Mouse (Mus musculus) limb, embryonic 13.5 days (tissue): ENCODE measurements around the gene Lamtor4. TPM values are rescaled to one million over a fixed set of nuclear protein-coding genes. Genes with fewer than 3 reads are reported as not detected.
A peak's percentile ranks its signal among the peaks of the same experiment; 100 is the strongest.
"Not testable (repeated sequence)": the region's sequence is repeated elsewhere in the genome, so short reads cannot be mapped to it uniquely, and the experiment has no call there.

ENCODE experiments used
- ATAC-seq: fragments of 200-750 bp; cut with Nextera tagmentation; 2 replicates; pipeline ENCODE4 v1.8.0; 2017; ENCODE audit warnings: low read depth, moderate number of reproducible peaks, moderate TSS enrichment; ENCODE audit not compliant: low FRiP score
- H3K27ac ChIP-seq: fragments of 300-500 bp; sonication (generic); 2 replicates; pipeline ENCODE4 v1.5.1; 2015; ENCODE audit warnings: inconsistent platforms, mild to moderate bottlenecking, moderate library complexity
- H3K27me3 ChIP-seq: fragments of 300-500 bp; sonication (generic); 2 replicates; pipeline ENCODE4 v1.6.1; 2015; ENCODE audit warnings: mild to moderate bottlenecking, inconsistent platforms
- H3K36me3 ChIP-seq: fragments of 300-500 bp; sonication (generic); 2 replicates; pipeline ENCODE4 v1.6.1; 2015; ENCODE audit warnings: inconsistent platforms, mild to moderate bottlenecking, moderate library complexity
- H3K4me1 ChIP-seq: fragments of 300-500 bp; sonication (generic); 2 replicates; pipeline ENCODE4 v1.6.1; 2015; ENCODE audit warnings: inconsistent platforms
- H3K4me2 ChIP-seq: fragments of 300-500 bp; sonication (generic); replicated peaks from 2 replicates; pipeline ENCODE4 v1.6.1; 2015; ENCODE audit warnings: inconsistent platforms, mild to moderate bottlenecking, moderate library complexity
- H3K4me3 ChIP-seq: fragments of 300-500 bp; sonication (generic); 2 replicates; pipeline ENCODE4 v1.5.1; 2015; ENCODE audit warnings: moderate library complexity, mild to moderate bottlenecking, inconsistent platforms
- H3K9ac ChIP-seq: fragments of 300-500 bp; sonication (generic); 2 replicates; pipeline ENCODE4 v1.6.1; 2015; ENCODE audit warnings: mild to moderate bottlenecking, inconsistent platforms
- H3K9me3 ChIP-seq: fragments of 300-500 bp; sonication (generic); 2 replicates; pipeline ENCODE4 v1.6.1; 2016; ENCODE audit warnings: inconsistent platforms
- WGBS: fragments of 180-500 bp; shearing (Covaris S2); methylation state at CpG from one replicate; pipeline ENCODE4 v1.1.7; 2015; 5-methylcytosine and 5-hydroxymethylcytosine counted together
- polyA plus RNA-seq: library from polyadenylated mRNA; unstranded; fragments of >200 nt; fragmentation: Nextera tagmentation; extraction: Ambion mirVana; gene quantifications from 2 replicates; pipeline ENCODE4 v1.2.1, GENCODE M21; 2015

Gene Lamtor4
- polyA plus RNA-seq, result 63.5 and 64.7 TPM in 2 replicates

DNA sequence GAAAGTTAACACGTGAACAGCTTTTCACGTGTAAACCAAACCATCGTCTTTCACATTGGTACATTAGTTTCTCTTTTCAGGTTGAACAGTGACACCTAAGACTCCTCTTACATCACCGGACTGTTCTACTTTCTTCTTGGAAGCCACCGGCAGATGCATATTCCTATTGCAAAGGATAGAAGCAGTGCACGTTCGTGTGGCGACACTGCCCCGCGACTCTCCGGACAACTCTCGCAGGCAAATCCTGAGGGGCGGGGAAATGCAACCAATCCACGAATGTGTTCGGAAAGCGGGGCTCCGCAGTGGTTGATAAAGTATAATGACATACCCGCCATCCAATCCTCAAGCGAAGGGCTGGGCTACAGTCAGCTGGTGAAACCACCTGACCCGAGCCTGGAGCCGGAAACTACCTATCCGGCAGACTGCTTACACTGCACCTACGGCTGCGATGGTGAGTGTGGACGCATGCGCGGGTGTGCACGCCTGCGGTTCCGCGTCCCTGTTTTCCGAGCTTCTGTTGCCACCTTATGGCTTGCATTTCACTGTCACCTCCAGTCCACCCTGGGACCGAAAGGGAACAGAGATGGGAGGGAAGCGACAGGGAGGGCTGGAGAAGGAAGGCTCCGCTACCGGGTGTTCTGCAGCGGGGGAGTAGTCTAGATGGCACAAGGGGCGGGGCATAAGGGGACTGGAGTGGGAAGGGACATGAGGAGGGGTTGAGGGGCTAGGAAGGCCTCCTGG lies at the start of gene Lamtor4:
Gene Lamtor4, plus strand, starts transcription at position 130 of the 741 bp plus-strand sequence.
- under 1% methylated on average over 38 of the region's 38 CpGs for WGBS
- H3K27me3 ChIP-seq, result no peaks in the 10 kb centered on the region
- H3K27ac ChIP-seq, result peak within 1 kb of the TSS; percentile 70; the same call in 1 of the 2 replicates
- peaks cover 32% of the 10 kb centered on the region for H3K36me3 ChIP-seq
- peaks cover 10% of the 10 kb centered on the region for H3K4me1 ChIP-seq
- H3K4me3 ChIP-seq, result peak within 1 kb of the TSS; percentile 70
- peak; percentile 100 for ATAC-seq
- no peaks in the 10 kb centered on the region for H3K9me3 ChIP-seq
- peak within 1 kb of the TSS; percentile 72 for H3K9ac ChIP-seq
- H3K4me2 ChIP-seq, result peak within 1 kb of the TSS; percentile 88

DNA sequence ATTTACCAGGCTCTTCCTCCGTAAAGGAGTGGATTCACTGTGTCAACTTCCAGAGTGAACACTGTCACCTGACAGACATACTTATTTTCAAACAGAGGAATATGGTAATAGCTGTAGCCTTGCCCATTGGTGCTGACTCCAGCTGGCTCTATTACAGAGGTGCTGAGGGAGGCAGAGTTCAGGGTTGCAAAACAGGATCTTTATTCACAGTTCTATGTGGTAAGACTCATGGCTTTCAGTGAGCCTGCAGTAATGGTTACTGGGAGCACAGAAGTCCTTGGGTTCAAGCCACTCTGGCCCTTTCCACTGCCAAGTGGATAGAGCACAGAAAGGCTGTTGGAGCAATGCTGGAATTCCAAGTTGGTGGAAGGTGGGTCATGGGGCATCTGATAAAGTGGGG lies 48.0 kb upstream of the Lamtor4 start:
- Histone ChIP-seq H3K36me3 (no peaks in the 10 kb centered on the region), H3K4me1 (no peaks in the 10 kb centered on the region), H3K4me3 (no peak overlapping the region), H3K9me3 (peaks cover 12% of the 10 kb centered on the region), H3K9ac (no peak overlapping the region), H3K27ac (no peak overlapping the region), H3K27me3 (no peaks in the 10 kb centered on the region), H3K4me2 (no peak overlapping the region)
- 84% methylated on average over 1 of the region's 1 CpGs for WGBS
- no peak for ATAC-seq

DNA sequence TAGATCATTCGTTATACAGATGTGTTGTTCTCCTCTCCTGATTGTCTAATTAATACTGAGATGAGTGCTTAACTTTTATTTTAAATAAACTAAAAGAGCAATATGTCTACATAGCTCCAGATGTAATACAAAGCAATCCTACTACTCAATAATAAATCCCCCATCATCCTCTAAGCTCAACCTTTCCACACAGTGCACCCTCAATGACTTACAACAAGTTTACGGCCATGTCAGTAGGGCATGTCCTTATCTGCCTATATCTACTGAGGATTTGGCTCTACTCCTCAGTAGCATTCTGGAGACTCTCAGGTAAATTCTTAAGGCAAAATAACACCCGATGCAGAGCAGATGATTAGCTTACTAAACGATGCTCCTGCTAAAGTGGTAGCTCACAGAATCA lies 47.4 kb upstream of the Lamtor4 start:
- no peaks in the 10 kb centered on the region for H3K27me3 ChIP-seq
- 83% methylated on average over 4 of the region's 4 CpGs for WGBS
- no peak overlapping the region for H3K4me3 ChIP-seq
- no peak overlapping the region for H3K27ac ChIP-seq
- H3K36me3 ChIP-seq, result no peaks in the 10 kb centered on the region
- H3K9me3 ChIP-seq, result peaks cover 12% of the 10 kb centered on the region
- no peaks in the 10 kb centered on the region for H3K4me1 ChIP-seq
- no peak overlapping the region for H3K4me2 ChIP-seq
- no peak overlapping the region for H3K9ac ChIP-seq
- no peak for ATAC-seq

DNA sequence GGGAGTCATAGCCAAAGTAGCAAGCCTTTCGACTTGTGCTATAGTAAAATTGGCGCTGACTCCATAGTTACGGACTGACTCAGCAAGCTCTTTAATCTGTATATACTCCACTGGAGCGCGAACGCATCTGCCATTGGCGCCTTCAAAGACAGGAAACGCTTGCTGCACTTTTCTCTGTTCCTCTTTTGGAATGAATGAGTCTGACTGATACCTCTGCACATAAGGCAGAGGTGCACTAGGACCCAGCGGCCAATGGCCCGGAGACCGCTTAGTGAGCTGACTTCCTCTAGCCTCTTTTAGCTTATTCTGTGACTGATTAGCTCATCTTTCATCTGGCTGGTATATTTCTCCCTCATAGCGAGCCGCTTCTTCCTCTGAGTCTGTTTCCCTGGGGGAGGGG lies 38.6 kb upstream of the Lamtor4 start:
- not testable (repeated sequence) for H3K27me3 ChIP-seq, H3K36me3 ChIP-seq, H3K9ac ChIP-seq, H3K4me1 ChIP-seq, H3K4me3 ChIP-seq, H3K27ac ChIP-seq, H3K4me2 ChIP-seq, ATAC-seq
- 96% methylated on average over 13 of the region's 13 CpGs for WGBS
- peaks cover 31% of the 10 kb centered on the region for H3K9me3 ChIP-seq

DNA sequence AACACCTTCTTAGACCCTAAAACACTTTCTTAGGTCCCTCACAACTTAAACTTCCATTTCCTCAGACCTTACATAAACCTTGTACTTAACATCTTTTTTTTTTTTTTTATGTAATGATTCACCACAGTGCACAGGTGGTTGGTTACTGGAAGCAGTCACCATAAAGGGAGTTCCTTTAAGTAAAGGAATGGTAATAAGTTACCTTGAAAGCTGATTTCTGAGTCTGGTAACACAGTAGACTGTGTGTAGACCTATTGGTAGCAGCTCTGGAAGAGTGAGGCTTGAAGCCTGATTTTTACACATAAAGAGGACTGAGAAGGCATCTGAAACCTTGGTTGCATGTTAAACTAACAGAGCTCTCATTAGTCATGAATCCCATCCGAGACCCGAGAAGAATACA lies 35.4 kb upstream of the Lamtor4 start:
- no peaks in the 10 kb centered on the region for H3K4me1 ChIP-seq
- no peak overlapping the region for H3K4me3 ChIP-seq
- 67% methylated on average over 2 of the region's 2 CpGs for WGBS
- H3K9me3 ChIP-seq, result peaks cover 25% of the 10 kb centered on the region
- H3K9ac ChIP-seq, result no peak overlapping the region
- H3K27me3 ChIP-seq, result no peaks in the 10 kb centered on the region
- H3K27ac ChIP-seq, result no peak overlapping the region
- no peak for ATAC-seq
- no peaks in the 10 kb centered on the region for H3K36me3 ChIP-seq
- H3K4me2 ChIP-seq, result no peak overlapping the region

DNA sequence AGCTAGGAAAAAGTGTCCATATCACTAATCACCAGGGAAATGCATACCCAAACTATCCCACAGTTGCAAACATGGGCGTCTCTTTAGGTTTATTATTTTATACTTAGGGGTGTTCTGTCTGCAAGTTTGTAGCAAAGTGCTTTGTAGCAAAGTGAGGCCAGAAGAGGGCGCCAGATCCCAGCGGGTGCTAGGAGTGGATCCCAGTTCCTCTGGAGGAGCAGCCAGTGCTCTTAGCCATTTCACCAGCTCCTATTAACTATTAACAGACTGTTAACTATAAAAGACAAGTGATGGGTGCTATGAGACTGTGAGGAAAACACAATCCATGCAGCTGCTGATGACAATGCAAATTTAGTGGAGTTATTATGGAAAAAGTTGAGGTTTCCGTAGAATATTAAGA lies 33.2 kb upstream of the Lamtor4 start:
- Histone ChIP-seq H3K4me3 (no peak overlapping the region), H3K9me3 (peaks cover 3% of the 10 kb centered on the region), H3K36me3 (no peaks in the 10 kb centered on the region), H3K27me3 (no peaks in the 10 kb centered on the region), H3K9ac (no peak overlapping the region), H3K4me1 (no peaks in the 10 kb centered on the region), H3K4me2 (no peak overlapping the region), H3K27ac (no peak overlapping the region)
- WGBS, result 22% methylated on average over 4 of the region's 4 CpGs
- ATAC-seq, result no peak

DNA sequence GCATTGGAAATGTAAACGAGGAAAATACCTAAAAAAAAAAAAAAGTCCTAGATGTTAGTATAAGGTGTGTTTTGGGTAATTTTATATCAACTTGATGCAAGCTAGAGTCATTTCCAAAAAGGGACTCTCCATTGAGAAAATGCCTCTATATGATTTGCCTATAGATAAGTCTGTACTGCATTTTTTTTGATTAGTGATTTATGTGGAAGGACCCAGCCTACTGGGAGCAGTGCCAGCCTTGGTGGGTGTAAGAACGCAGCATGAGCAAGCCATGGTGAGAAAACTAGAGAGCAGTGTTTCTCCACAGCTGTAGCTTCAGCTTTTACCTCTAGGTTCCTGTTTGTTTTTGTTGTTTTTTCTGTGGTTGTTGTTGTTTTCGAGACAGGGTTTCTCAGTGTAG lies 32.0 kb upstream of the Lamtor4 start:
- no peak for ATAC-seq
- Histone ChIP-seq H3K36me3 (no peaks in the 10 kb centered on the region), H3K4me1 (no peaks in the 10 kb centered on the region), H3K9me3 (no peaks in the 10 kb centered on the region), H3K27ac (no peak overlapping the region), H3K27me3 (no peaks in the 10 kb centered on the region), H3K4me3 (no peak overlapping the region), H3K4me2 (no peak overlapping the region), H3K9ac (no peak overlapping the region)
- 53% methylated on average over 3 of the region's 3 CpGs for WGBS

DNA sequence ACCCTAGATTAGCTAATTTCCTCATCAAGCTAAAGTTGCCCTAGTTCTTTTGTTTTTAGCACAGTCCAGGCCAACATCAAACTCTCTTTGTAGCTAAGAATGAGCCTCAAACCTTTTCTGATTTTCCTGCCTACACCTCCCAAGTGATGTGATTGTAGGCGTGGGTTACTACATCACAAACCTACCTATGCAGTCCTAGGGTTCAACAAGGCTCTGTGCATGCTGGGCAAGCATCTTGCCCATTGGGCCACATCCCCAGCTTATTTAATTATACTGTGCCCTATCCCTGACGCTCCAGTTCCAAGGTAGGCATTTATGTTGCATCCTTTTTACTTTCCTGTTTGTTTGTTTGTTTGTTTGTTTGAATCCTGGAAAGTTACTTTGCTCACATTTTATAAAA lies 29.6 kb upstream of the Lamtor4 start, which contains the start of gene Nxpe5:
Gene Nxpe5, plus strand, starts transcription at position 199 of the 400 bp plus-strand sequence.
- no peak within 1 kb of the TSS for H3K4me3 ChIP-seq
- H3K9me3 ChIP-seq, result no peaks in the 10 kb centered on the region
- H3K9ac ChIP-seq, result no peak within 1 kb of the TSS
- no peaks in the 10 kb centered on the region for H3K36me3 ChIP-seq
- WGBS, result 36% methylated on average over 2 of the region's 2 CpGs
- no peaks in the 10 kb centered on the region for H3K27me3 ChIP-seq
- ATAC-seq, result no peak
- H3K4me2 ChIP-seq, result no peak within 1 kb of the TSS
- H3K4me1 ChIP-seq, result no peaks in the 10 kb centered on the region
- H3K27ac ChIP-seq, result no peak within 1 kb of the TSS

DNA sequence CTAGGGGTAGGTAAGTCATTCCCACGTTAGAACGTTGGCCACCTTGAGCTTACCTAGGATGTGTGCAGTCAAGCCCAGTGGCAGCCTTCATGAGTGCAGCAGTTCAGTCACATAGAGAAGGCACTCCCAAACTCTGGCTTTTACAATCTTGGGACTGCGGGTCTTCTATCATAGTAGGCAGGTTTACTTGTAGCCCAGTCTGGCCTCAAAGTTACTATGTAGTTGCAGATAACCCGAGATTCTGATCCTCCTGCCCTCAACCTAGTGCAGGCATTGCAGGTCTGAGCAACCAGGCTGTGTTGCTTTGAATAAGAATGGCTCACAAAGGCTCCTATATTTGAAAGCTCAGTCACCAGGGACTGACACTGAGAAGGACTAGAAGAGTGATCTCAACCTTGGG lies 28.8 kb upstream of the Lamtor4 start:
- Histone ChIP-seq H3K36me3 (no peaks in the 10 kb centered on the region), H3K27ac (no peak overlapping the region), H3K4me3 (no peak overlapping the region), H3K9ac (no peak overlapping the region), H3K4me2 (no peak overlapping the region), H3K4me1 (no peaks in the 10 kb centered on the region), H3K9me3 (no peaks in the 10 kb centered on the region), H3K27me3 (no peaks in the 10 kb centered on the region)
- 71% methylated on average over 4 of the region's 4 CpGs for WGBS
- no peak for ATAC-seq

DNA sequence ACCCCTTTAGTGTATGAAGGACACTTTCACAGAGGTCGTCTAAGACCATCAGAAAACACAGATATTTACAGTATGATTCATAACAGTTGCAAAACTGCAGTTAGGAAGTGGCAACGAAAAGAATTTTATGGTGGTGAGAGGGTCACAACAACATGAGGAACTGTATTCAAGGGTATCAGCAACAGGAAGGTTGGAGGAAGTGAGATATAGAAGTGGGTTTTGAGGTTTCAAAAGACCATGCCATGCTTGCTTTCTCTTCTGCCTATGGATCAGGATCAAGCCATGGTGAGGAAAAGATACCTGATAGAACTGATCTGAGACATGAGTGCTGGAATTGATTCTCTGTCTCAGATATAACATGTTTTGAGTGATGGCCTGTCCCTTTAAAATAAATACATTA lies 27.9 kb upstream of the Lamtor4 start:
- no peaks in the 10 kb centered on the region for H3K27me3 ChIP-seq
- no peak for ATAC-seq
- H3K36me3 ChIP-seq, result no peaks in the 10 kb centered on the region
- WGBS, result 74% methylated on average over 2 of the region's 2 CpGs
- H3K4me2 ChIP-seq, result no peak overlapping the region
- H3K9me3 ChIP-seq, result no peaks in the 10 kb centered on the region
- H3K27ac ChIP-seq, result no peak overlapping the region
- H3K4me1 ChIP-seq, result no peaks in the 10 kb centered on the region
- no peak overlapping the region for H3K4me3 ChIP-seq
- no peak overlapping the region for H3K9ac ChIP-seq

DNA sequence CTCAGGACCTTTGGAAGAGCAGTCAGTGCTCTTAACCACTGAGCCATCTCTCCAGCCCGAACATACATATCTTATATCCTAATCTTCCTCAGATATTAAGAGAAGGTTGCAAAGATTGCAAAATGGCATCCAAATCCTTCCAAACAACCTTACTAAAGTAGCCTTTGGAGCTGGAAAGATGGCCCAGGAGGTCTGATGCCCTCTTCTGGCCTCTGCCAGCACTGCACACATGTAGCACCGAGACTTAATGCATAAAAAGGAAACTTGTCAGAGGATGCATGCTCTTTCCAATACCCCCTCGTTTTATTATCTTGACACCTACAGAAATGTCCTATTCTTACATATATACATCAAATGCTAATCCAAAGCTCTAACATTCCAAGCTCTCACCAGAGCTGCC lies 27.3 kb upstream of the Lamtor4 start:
- H3K27me3 ChIP-seq, result no peaks in the 10 kb centered on the region
- no peak overlapping the region for H3K4me2 ChIP-seq
- no peaks in the 10 kb centered on the region for H3K4me1 ChIP-seq
- no peaks in the 10 kb centered on the region for H3K9me3 ChIP-seq
- WGBS, result 52% methylated on average over 3 of the region's 3 CpGs
- H3K9ac ChIP-seq, result no peak overlapping the region
- no peak for ATAC-seq
- no peak overlapping the region for H3K27ac ChIP-seq
- no peaks in the 10 kb centered on the region for H3K36me3 ChIP-seq
- no peak overlapping the region for H3K4me3 ChIP-seq

DNA sequence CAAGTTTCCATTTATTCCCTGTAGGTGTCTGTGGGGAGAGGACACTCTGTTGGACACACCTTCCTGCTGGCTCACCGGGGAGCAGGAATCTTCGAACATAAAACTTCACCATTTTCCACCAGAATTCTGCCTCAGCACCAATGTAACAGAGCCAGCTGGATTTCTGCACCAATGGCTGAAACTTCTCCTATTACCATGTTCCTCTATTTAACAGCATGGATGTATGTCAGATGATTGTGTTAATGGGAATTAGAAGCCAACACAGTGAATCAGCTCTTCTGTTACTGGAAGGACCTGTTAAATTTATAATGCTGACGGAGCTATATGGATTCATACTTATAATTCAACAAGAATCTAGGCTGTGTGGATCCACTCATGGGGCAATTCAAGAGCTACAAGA lies 25.8 kb upstream of the Lamtor4 start:
- no peak for ATAC-seq
- H3K4me3 ChIP-seq, result no peak overlapping the region
- H3K36me3 ChIP-seq, result no peaks in the 10 kb centered on the region
- H3K4me2 ChIP-seq, result no peak overlapping the region
- no peaks in the 10 kb centered on the region for H3K27me3 ChIP-seq
- no peak overlapping the region for H3K27ac ChIP-seq
- 94% methylated on average over 3 of the region's 3 CpGs for WGBS
- no peaks in the 10 kb centered on the region for H3K4me1 ChIP-seq
- no peak overlapping the region for H3K9ac ChIP-seq
- no peaks in the 10 kb centered on the region for H3K9me3 ChIP-seq

DNA sequence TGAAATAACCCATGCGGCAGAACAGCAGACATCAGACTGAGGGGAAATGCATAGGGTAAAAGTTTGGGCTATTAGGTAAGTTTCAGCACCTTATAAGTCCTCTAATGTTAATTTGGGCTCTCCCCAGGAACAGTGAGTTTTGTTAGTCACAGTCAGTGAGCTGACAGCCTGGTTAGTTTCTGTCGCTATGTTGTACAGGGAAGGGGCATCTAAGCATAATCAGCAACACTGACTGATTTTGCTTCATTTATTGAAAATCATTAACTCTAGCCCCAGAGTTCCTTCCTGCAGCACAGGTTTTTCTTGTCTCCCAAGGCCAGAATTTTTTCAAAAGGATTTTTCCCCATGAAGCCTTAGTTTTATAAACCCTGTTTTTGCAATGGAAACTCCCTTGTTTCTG lies 21.5 kb upstream of the Lamtor4 start:
- H3K4me3 ChIP-seq, result no peak overlapping the region
- no peak for ATAC-seq
- no peaks in the 10 kb centered on the region for H3K4me1 ChIP-seq
- no peak overlapping the region for H3K9ac ChIP-seq
- WGBS, result 86% methylated on average over 2 of the region's 2 CpGs
- H3K4me2 ChIP-seq, result no peak overlapping the region
- no peaks in the 10 kb centered on the region for H3K9me3 ChIP-seq
- H3K27me3 ChIP-seq, result no peaks in the 10 kb centered on the region
- no peaks in the 10 kb centered on the region for H3K36me3 ChIP-seq
- no peak overlapping the region for H3K27ac ChIP-seq
